Mouse (Mus musculus) kidney, postnatal 0 days (tissue): Measurements from ENCODE around the gene ccdc198. TPM values are rescaled to one million over a fixed set of nuclear protein-coding genes. Genes with fewer than 3 reads are reported as not detected.
"Not testable (repeated sequence)": the region's sequence is repeated elsewhere in the genome, so short reads cannot be mapped to it uniquely, and the experiment has no call there.

ENCODE experiments used
- ATAC-seq: fragments of 200-750 bp; cut with Nextera tagmentation; replicated peaks from 2 replicates; pipeline ENCODE4 v1.8.0; 2017; ENCODE audit warnings: low read depth, moderate number of reproducible peaks, moderate TSS enrichment, moderate library complexity; ENCODE audit not compliant: low FRiP score
- DNase-seq: peaks from one replicate; pipeline ENCODE4 v3.0.0-alpha.2; 2016; ENCODE audit warnings: low spot score
- H3K27ac ChIP-seq: fragments of 300-500 bp; sonication (generic); 2 replicates; pipeline ENCODE4 v1.5.1; 2014; ENCODE audit warnings: mild to moderate bottlenecking
- H3K27me3 ChIP-seq: fragments of 300-500 bp; sonication (generic); 2 replicates; pipeline ENCODE4 v1.6.1; 2014; ENCODE audit warnings: low read length, mixed read lengths; ENCODE audit not compliant: insufficient read depth
- H3K36me3 ChIP-seq: fragments of 300-500 bp; sonication (generic); 2 replicates; pipeline ENCODE4 v1.6.1; 2014; ENCODE audit warnings: low read length, mixed read lengths; ENCODE audit not compliant: insufficient read depth
- H3K4me1 ChIP-seq: fragments of 300-500 bp; sonication (generic); replicated peaks from 2 replicates; pipeline ENCODE4 v1.6.1; 2014; ENCODE audit warnings: antibody characterized with exemption, low read length, mixed read lengths; ENCODE audit not compliant: insufficient read depth
- H3K4me2 ChIP-seq: fragments of 300-500 bp; sonication (generic); 2 replicates; pipeline ENCODE4 v1.6.1; 2014; ENCODE audit warnings: mild to moderate bottlenecking, low read length, moderate library complexity, mixed read lengths
- H3K4me3 ChIP-seq: fragments of 300-500 bp; sonication (generic); replicated peaks from 2 replicates; pipeline ENCODE4 v1.5.1; 2014; ENCODE audit warnings: low read depth, low read length
- H3K9ac ChIP-seq: fragments of 300-500 bp; sonication (generic); 2 replicates; pipeline ENCODE4 v1.6.1; 2014; ENCODE audit warnings: low read depth, low read length
- H3K9me3 ChIP-seq: fragments of 300-500 bp; sonication (generic); replicated peaks from 2 replicates; pipeline ENCODE4 v1.6.1; 2016; ENCODE audit warnings: low read length, inconsistent platforms, mixed read lengths
- CTCF ChIP-seq: IDR thresholded peaks from 2 replicates; pipeline ENCODE4 v1.5.1; 2016; ENCODE audit warnings: antibody characterized with exemption, low read depth, mild to moderate bottlenecking, moderate library complexity
- WGBS: fragments of 180-500 bp; shearing (Covaris S2); extraction: QIAGEN DNeasy Blood & Tissue Kit; methylation state at CpG from one replicate; pipeline ENCODE4 v1.1.7; 2014; 5-methylcytosine and 5-hydroxymethylcytosine counted together
- polyA plus RNA-seq: library from polyadenylated mRNA; unstranded; fragments of >200 nt; fragmentation: Nextera tagmentation; extraction: Ambion mirVana; gene quantifications from 2 replicates; pipeline ENCODE4 v1.2.1, GENCODE M21; 2015

ccdc198 gene
- polyA plus RNA-seq, 1 experiment from 2014 or later = 235 TPM

GRCm38 (mm10) chr14:49231845-49232244 lies 13.4 kb downstream of the ccdc198 start:
- no peak for ATAC-seq
- 84% methylated on average over 3 of the region's 3 CpGs for WGBS

DNA sequence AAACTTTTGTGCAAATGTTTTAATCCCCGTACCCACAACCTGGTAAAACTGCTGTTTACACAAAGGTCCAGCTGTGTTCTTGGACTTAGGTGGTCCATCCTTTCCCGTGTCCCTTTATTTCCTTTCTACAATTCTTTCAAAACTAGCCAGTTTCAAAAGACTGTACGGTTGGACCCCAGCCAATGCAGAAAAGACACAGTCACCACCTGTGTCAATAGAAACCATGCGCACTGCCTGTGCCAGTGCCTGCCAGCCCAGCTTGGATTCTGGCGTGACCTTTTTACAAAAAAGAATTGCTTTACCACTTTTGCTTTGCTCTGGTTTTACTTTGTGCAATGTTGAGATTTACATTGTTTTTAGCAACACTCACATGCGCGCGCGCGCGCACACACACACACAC lies 18.3 kb downstream of the ccdc198 start:
- Histone ChIP-seq H3K36me3 (no peaks in the 10 kb centered on the region), H3K27ac (no peak overlapping the region), H3K4me1 (no peaks in the 10 kb centered on the region), H3K4me2 (no peak overlapping the region), H3K27me3 (no peaks in the 10 kb centered on the region), H3K4me3 (no peak overlapping the region), H3K9me3 (no peaks in the 10 kb centered on the region), H3K9ac (no peak overlapping the region)
- WGBS = 86% methylated on average over 11 of the region's 11 CpGs
- ATAC-seq (no peak), DNase-seq (no peak)
- TF ChIP-seq CTCF = no peak

More at GRCm38 (mm10) chr14:49231845-49232244, 13.4 kb downstream of the ccdc198 start:
- Histone ChIP-seq H3K4me1 (no peaks in the 10 kb centered on the region), H3K27ac (no peak overlapping the region), H3K9ac (no peak overlapping the region), H3K36me3 (no peaks in the 10 kb centered on the region), H3K27me3 (no peaks in the 10 kb centered on the region), H3K9me3 (no peaks in the 10 kb centered on the region), H3K4me3 (no peak overlapping the region), H3K4me2 (no peak overlapping the region)
- no peak for DNase-seq
- TF ChIP-seq CTCF = no peak

- H3K4me3 ChIP-seq = no peak overlapping the region
- no peak overlapping the region for H3K4me2 ChIP-seq
- ATAC-seq (no peak), DNase-seq (no peak)
- H3K27ac ChIP-seq = no peak overlapping the region
- H3K9me3 ChIP-seq = no peaks in the 10 kb centered on the region
- WGBS = 71% methylated on average over 7 of the region's 7 CpGs
- TF ChIP-seq CTCF = no peak
- H3K4me1 ChIP-seq = no peaks in the 10 kb centered on the region
- no peaks in the 10 kb centered on the region for H3K27me3 ChIP-seq
- H3K36me3 ChIP-seq = no peaks in the 10 kb centered on the region
- H3K9ac ChIP-seq = no peak overlapping the region
Measured at GRCm38 (mm10) chr14:49226471-49226870, 18.8 kb downstream of the ccdc198 start.

DNA sequence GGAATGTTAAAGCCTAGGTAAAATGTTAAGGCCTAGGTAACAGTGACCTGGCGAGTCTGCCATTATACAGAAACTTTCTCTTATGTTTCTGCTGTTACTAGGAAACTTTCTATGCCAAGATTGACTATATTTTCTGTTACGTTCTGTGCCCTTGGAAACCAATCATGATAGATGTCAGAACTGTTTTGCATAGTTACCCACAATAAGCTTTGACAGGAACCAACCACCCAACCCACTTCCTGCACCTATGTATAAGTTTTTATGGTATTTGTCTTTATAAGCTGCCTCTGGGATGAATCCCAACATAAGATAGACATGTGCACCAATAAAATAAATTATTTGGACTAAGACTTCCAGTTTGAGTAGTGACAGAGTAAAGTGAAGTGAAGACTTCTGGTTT lies 23.5 kb downstream of the ccdc198 start:
- TF ChIP-seq CTCF = no peak
- H3K4me1 ChIP-seq = no peaks in the 10 kb centered on the region
- H3K27ac ChIP-seq = no peak overlapping the region
- H3K4me2 ChIP-seq = no peak overlapping the region
- no peak overlapping the region for H3K4me3 ChIP-seq
- no peak for ATAC-seq
- H3K36me3 ChIP-seq = no peaks in the 10 kb centered on the region
- H3K27me3 ChIP-seq = no peaks in the 10 kb centered on the region
- WGBS = 80% methylated on average over 2 of the region's 2 CpGs
- H3K9me3 ChIP-seq = no peaks in the 10 kb centered on the region
- H3K9ac ChIP-seq = no peak overlapping the region
- DNase-seq = no peak

- WGBS = 89% methylated on average over 4 of the region's 4 CpGs
- H3K4me1 ChIP-seq, H3K9me3 ChIP-seq, H3K36me3 ChIP-seq, ATAC-seq, H3K27ac ChIP-seq, H3K9ac ChIP-seq, H3K27me3 ChIP-seq, H3K4me2 ChIP-seq, DNase-seq, H3K4me3 ChIP-seq: not testable (repeated sequence)
Measured at GRCm38 (mm10) chr14:49219466-49220022, 25.7 kb downstream of the ccdc198 start.

- Histone ChIP-seq H3K27me3 (no peaks in the 10 kb centered on the region), H3K4me2 (no peak overlapping the region), H3K4me3 (no peak overlapping the region), H3K9me3 (no peaks in the 10 kb centered on the region), H3K36me3 (no peaks in the 10 kb centered on the region), H3K27ac (no peak overlapping the region), H3K4me1 (no peaks in the 10 kb centered on the region), H3K9ac (no peak overlapping the region)
- no peak for ATAC-seq
- TF ChIP-seq CTCF = 0 out of 2 replicates have a peak, but pooled peaks have one; percentile 11
- WGBS = 71% methylated on average over 7 of the region's 7 CpGs
- DNase-seq = no peak
Measured at GRCm38 (mm10) chr14:49218677-49219076, 26.6 kb downstream of the ccdc198 start.

DNA sequence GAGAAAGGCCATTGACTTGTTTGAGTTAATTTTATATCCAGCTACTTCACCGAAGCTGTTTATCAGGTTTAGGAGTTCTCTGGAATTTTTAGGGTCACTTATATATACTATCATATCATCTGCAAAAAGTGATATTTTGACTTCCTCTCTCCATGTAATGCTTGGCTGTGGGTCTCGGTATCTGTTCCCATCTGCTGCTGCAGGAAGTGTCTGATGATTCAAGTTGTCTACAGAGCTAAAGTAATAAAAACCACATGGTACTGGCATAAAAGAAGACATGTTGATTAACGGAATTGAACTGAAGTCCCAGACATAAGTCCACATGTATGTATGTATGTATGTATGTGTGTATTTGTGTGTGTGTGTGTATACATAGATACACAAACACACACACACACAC lies 35.1 kb downstream of the ccdc198 start:
- 76% methylated on average over 3 of the region's 3 CpGs for WGBS
- not testable (repeated sequence) for DNase-seq, ATAC-seq, H3K27me3 ChIP-seq, H3K4me1 ChIP-seq, H3K9me3 ChIP-seq, H3K4me2 ChIP-seq, H3K9ac ChIP-seq, H3K36me3 ChIP-seq, H3K27ac ChIP-seq, H3K4me3 ChIP-seq
